Mouse (Mus musculus) cerebellum, postnatal 10 days (tissue): ENCODE measurements around the gene Mgat4b.

Experiments
- DNase-seq, 2 experiments: peaks; one replicate each; pipeline ENCODE4 v3.0.0; 2021; ENCODE audit warnings: mixed read lengths in 2 of 2

Mgat4b gene

GRCm38 (mm10) chr11:50252684-50253265 is 42.1 kb downstream of the Mgat4b start:
- DNase-seq = no peak

GRCm38 (mm10) chr11:50253393-50253792 is 42.7 kb downstream of the Mgat4b start:
- DNase-seq = no peak

- DNase-seq = peak; percentile 57 to 66
These were observed 43.4 kb downstream of the Mgat4b start for GRCm38 (mm10) chr11:50254010-50254580.

GRCm38 (mm10) chr11:50256615-50257014 is 45.9 kb downstream of the Mgat4b start:
- no peak for DNase-seq

- no peak for DNase-seq
These were observed 47.6 kb downstream of the Mgat4b start for GRCm38 (mm10) chr11:50258310-50258709.

GRCm38 (mm10) chr11:50262020-50262419 is 51.3 kb downstream of the Mgat4b start:
- peak; percentile 45 to 47 for DNase-seq

- DNase-seq = no peak
These were observed 52.5 kb downstream of the Mgat4b start for GRCm38 (mm10) chr11:50263198-50263597.

GRCm38 (mm10) chr11:50265931-50266330 is 55.2 kb downstream of the Mgat4b start:
- DNase-seq = peak; percentile 59 to 74

GRCm38 (mm10) chr11:50266997-50267396 is 56.3 kb downstream of the Mgat4b start:
- DNase-seq = no peak

GRCm38 (mm10) chr11:50269163-50269562 is 58.5 kb downstream of the Mgat4b start:
- peak; percentile 41 to 62 for DNase-seq

GRCm38 (mm10) chr11:50269885-50270284 is 59.2 kb downstream of the Mgat4b start:
- no peak for DNase-seq

- no peak for DNase-seq
These were observed 62.1 kb downstream of the Mgat4b start for GRCm38 (mm10) chr11:50272819-50273218.

- no peak for DNase-seq
These were observed 64.4 kb downstream of the Mgat4b start for GRCm38 (mm10) chr11:50275077-50275476.

- DNase-seq = no peak
These were observed 65.0 kb downstream of the Mgat4b start for GRCm38 (mm10) chr11:50275568-50276151.

GRCm38 (mm10) chr11:50277025-50277424 is 66.3 kb downstream of the Mgat4b start:
- no peak for DNase-seq

GRCm38 (mm10) chr11:50277706-50278105 is 67.0 kb downstream of the Mgat4b start:
- no peak for DNase-seq

- DNase-seq = no peak
These were observed 68.3 kb downstream of the Mgat4b start for GRCm38 (mm10) chr11:50279005-50279404.

- DNase-seq = no peak
These were observed 69.4 kb downstream of the Mgat4b start for GRCm38 (mm10) chr11:50280053-50280452.
